Mouse (Mus musculus) G1E (cell line): ENCODE measurements around the gene Pitpnm1. TPM values are rescaled to one million over a fixed set of nuclear protein-coding genes. Genes with fewer than 3 reads are reported as not detected.

ENCODE experiments used
- ATAC-seq: 2 replicates; pipeline ENCODE4 v1.8.0; 2016; ENCODE audit warnings: mild to moderate bottlenecking; ENCODE audit not compliant: insufficient number of reproducible peaks, poor library complexity, low FRiP score, severe bottlenecking; ENCODE audit errors: extremely low read depth
- DNase-seq: peaks from one replicate; pipeline ENCODE4 v3.0.0; 2012; ENCODE audit warnings: low spot score
- H3K27me3 ChIP-seq: 2 replicates; pipeline ENCODE4 v1.6.1; 2012; ENCODE audit warnings: mild to moderate bottlenecking, low read length, inconsistent platforms; ENCODE audit not compliant: insufficient read depth
- H3K36me3 ChIP-seq: replicated peaks from 2 replicates; pipeline ENCODE3; 2012; ENCODE audit warnings: mild to moderate bottlenecking, inconsistent platforms
- H3K4me1 ChIP-seq: 2 replicates; pipeline ENCODE4 v1.6.1; 2012; ENCODE audit warnings: low read depth, low read length, inconsistent platforms, mixed read lengths; ENCODE audit not compliant: insufficient read depth
- H3K4me3 ChIP-seq: 2 replicates; pipeline ENCODE4 v1.5.1; 2012; ENCODE audit warnings: low read depth, mild to moderate bottlenecking, inconsistent platforms, low read length, moderate library complexity, mixed read lengths
- H3K9me3 ChIP-seq: replicated peaks from 2 replicates; pipeline ENCODE4 v1.6.1; 2012; ENCODE audit warnings: inconsistent platforms
- CTCF ChIP-seq: IDR thresholded peaks from 2 replicates; pipeline ENCODE4 v1.5.1; 2012; ENCODE audit warnings: low read depth, low read length, inconsistent platforms, mixed read lengths
- GATA1 ChIP-seq: IDR thresholded peaks from 2 replicates; pipeline ENCODE4 v1.6.1; 2012; ENCODE audit warnings: borderline replicate concordance, low read length, inconsistent platforms, mixed read lengths
- GATA2 ChIP-seq: IDR thresholded peaks from 2 replicates; pipeline ENCODE4 v1.6.1; 2012; ENCODE audit warnings: low read depth, low read length, inconsistent platforms, borderline replicate concordance
- POLR2AphosphoS5 ChIP-seq: IDR thresholded peaks from 2 replicates; pipeline ENCODE4 v1.6.1; 2012; ENCODE audit warnings: low read depth, low read length, inconsistent platforms; ENCODE audit not compliant: insufficient replicate concordance
- TAL1 ChIP-seq: conservative IDR thresholded peaks from 2 replicates; pipeline ENCODE4 v1.6.1; 2012; ENCODE audit warnings: low read depth, low read length, inconsistent platforms, mixed read lengths
- polyA plus RNA-seq: library from polyadenylated mRNA; stranded (reverse); fragments of >175 nt; gene quantifications from 2 replicates; pipeline ENCODE4 v1.2.3, GENCODE M21; 2012
- total RNA-seq, 2 experiments: library from RNA; stranded (forward) in 1 of 2; stranded (reverse) in 1 of 2; fragments of 200-1000 nt in 1 of 2; fragments of >200 nt in 1 of 2; fragmentation: Nextera tagmentation in 1 of 2; gene quantifications; 2 replicates each; pipeline ENCODE4 v1.2.3; 2014 to 2017

The Pitpnm1 gene
- total and polyA plus RNA-seq, 3 experiments, result 12.9 to 61.2 (median 22.2) TPM

GRCm38 (mm10) chr19:4094774-4095303, 5.0 kb upstream of the Pitpnm1 start:
- Histone ChIP-seq H3K9me3 (no peaks in the 10 kb centered on the region), H3K36me3 (peaks cover 15% of the 10 kb centered on the region), H3K4me3 (no peak overlapping the region), H3K27me3 (peaks cover 20% of the 10 kb centered on the region), H3K4me1 (peaks cover 44% of the 10 kb centered on the region)
- no peak for DNase-seq
- no peak for ATAC-seq
- TF ChIP-seq POLR2AphosphoS5 (no peak), GATA2 (no peak), GATA1 (no peak), TAL1 (no peak), CTCF (no peak)

- Histone ChIP-seq H3K4me3 (no peak overlapping the region), H3K36me3 (peaks cover 15% of the 10 kb centered on the region), H3K27me3 (peaks cover 15% of the 10 kb centered on the region), H3K9me3 (no peaks in the 10 kb centered on the region), H3K4me1 (peaks cover 53% of the 10 kb centered on the region)
- TF ChIP-seq TAL1 (no peak), CTCF (no peak), GATA2 (no peak), GATA1 (no peak), POLR2AphosphoS5 (no peak)
- ATAC-seq (no peak), DNase-seq (no peak)
Measured at GRCm38 (mm10) chr19:4095802-4096201, 4.0 kb upstream of the Pitpnm1 start.

GRCm38 (mm10) chr19:4096642-4097440, 3.0 kb upstream of the Pitpnm1 start, which contains the start of gene Cdk2ap2:
Cdk2ap2 (plus strand) TSS chr19:4097182.
- peak; percentile 99 for DNase-seq
- Histone ChIP-seq H3K4me3 (peak within 1 kb of the TSS; percentile 78), H3K4me1 (peaks cover 60% of the 10 kb centered on the region), H3K27me3 (peaks cover 15% of the 10 kb centered on the region), H3K36me3 (peaks cover 25% of the 10 kb centered on the region), H3K9me3 (no peaks in the 10 kb centered on the region)
- TF ChIP-seq TAL1 (no peak), GATA1 (no peak), GATA2 (no peak), POLR2AphosphoS5 (no peak), CTCF (no peak)
- peak; percentile 94 for ATAC-seq

- Histone ChIP-seq H3K36me3 (peaks cover 31% of the 10 kb centered on the region), H3K4me1 (peaks cover 63% of the 10 kb centered on the region), H3K4me3 (peak overlapping the region; percentile 78), H3K9me3 (no peaks in the 10 kb centered on the region), H3K27me3 (peaks cover 15% of the 10 kb centered on the region)
- no peak for TF ChIP-seq POLR2AphosphoS5
- TF ChIP-seq GATA1, result no peak
- TF ChIP-seq CTCF, result no peak
- TF ChIP-seq TAL1, result no peak
- no peak for TF ChIP-seq GATA2
- ATAC-seq (0 out of 2 replicates have a peak, but pooled peaks have one; percentile 19), DNase-seq (peak; percentile 58)
Measured at GRCm38 (mm10) chr19:4097441-4097825, 2.4 kb upstream of the Pitpnm1 start.

- peak overlapping the region; percentile 78; the same call in 1 of the 2 replicates for H3K4me3 ChIP-seq
- H3K4me1 ChIP-seq, result peaks cover 58% of the 10 kb centered on the region
- ATAC-seq (no peak), DNase-seq (no peak)
- no peak for TF ChIP-seq CTCF
- no peak for TF ChIP-seq TAL1
- TF ChIP-seq GATA2, result no peak
- TF ChIP-seq GATA1, result no peak
- no peak for TF ChIP-seq POLR2AphosphoS5
- H3K9me3 ChIP-seq, result no peaks in the 10 kb centered on the region
- peaks cover 8% of the 10 kb centered on the region; the same call in 1 of the 2 replicates for H3K27me3 ChIP-seq
- peaks cover 40% of the 10 kb centered on the region for H3K36me3 ChIP-seq
Measured at GRCm38 (mm10) chr19:4098426-4098825, 1.4 kb upstream of the Pitpnm1 start.

GRCm38 (mm10) chr19:4099056-4099455, 742 bp upstream of the Pitpnm1 start:
- Histone ChIP-seq H3K36me3 (peaks cover 47% of the 10 kb centered on the region), H3K4me3 (peak overlapping the region; percentile 85; the same call in 1 of the 2 replicates), H3K27me3 (peaks cover 4% of the 10 kb centered on the region; the same call in 1 of the 2 replicates), H3K4me1 (peaks cover 58% of the 10 kb centered on the region), H3K9me3 (no peaks in the 10 kb centered on the region)
- ATAC-seq (no peak), DNase-seq (peak; percentile 81)
- TF ChIP-seq TAL1 (no peak), CTCF (peak; percentile 93)
